8 mouse cellular contexts compared by ENCODE assay signal in genomic region chr10:114801457-114802160, GRCm38 (mm10). TPM values are rescaled to one million over a fixed set of nuclear protein-coding genes. Genes with fewer than 3 reads are reported as not detected.
DNase-seq lines count a peak whose midpoint lies in the region; ATAC-seq and TF ChIP-seq lines count a peak whose summit lies in the region.
"Had no signal": no experiment of that assay in that cellular context is flagged by ENCODE, and none has a peak within 500 bp of the region (broad histone marks: within the 10 kb centered on the region; RNA-seq: fewer than 3 reads in every experiment).

No protein-coding gene starts in this region.

- H3K27me3 ChIP-seq in E14TG2a.4 (ENCODE audit: insufficient read depth, low read length): peaks cover 61% of the 10 kb centered on the region
- H3K27me3 ChIP-seq in embryonic facial prominence, embryonic 11.5 days (ENCODE audit: control insufficient read depth, insufficient read depth, low read length): peaks cover 31% of the 10 kb centered on the region
- H3K27me3 ChIP-seq in heart, adult 2 months (ENCODE audit: control insufficient read depth, insufficient read depth, low read length): peaks cover 8% of the 10 kb centered on the region
- peaks cover 43% of the 10 kb centered on the region for H3K27me3 ChIP-seq in midbrain, embryonic 13.5 days

- H3K9ac ChIP-seq in ES-E14 (ENCODE audit: insufficient read depth, low read depth, low read length, poor library complexity, severe bottlenecking): no peak overlapping the region
- H3K9ac ChIP-seq in embryonic facial prominence, embryonic 11.5 days (replicated peaks; ENCODE audit: low read length): peak overlapping the region; percentile 58
- no peak overlapping the region for H3K9ac ChIP-seq in heart, adult 2 months (ENCODE audit: low read depth, low read length)
- H3K9ac ChIP-seq in midbrain, embryonic 13.5 days (replicated peaks): peak overlapping the region; percentile 76

- H3K4me3 ChIP-seq in E14TG2a.4 (replicated peaks; ENCODE audit: low read length) (peak overlapping the region; percentile 74), ES-E14 (ENCODE audit: insufficient read depth in 1 of 2, low read depth in 1 of 2, low read length in 2 of 2, poor library complexity in 1 of 2, severe bottlenecking in 1 of 2) (peak overlapping the region; percentile 35 to 38)
- H3K4me3 ChIP-seq in embryonic facial prominence, embryonic 11.5 days (ENCODE audit: low read depth, low read length): peak overlapping the region; percentile 60
- H3K4me3 ChIP-seq in heart, adult 2 months: peak overlapping the region; percentile 26
- H3K4me3 ChIP-seq in midbrain, embryonic 13.5 days (replicated peaks): peak overlapping the region; percentile 75

- H3K27ac ChIP-seq in ES-E14 (ENCODE audit: insufficient read depth, low read depth, low read length, poor library complexity, severe bottlenecking): no peak overlapping the region
- no peak overlapping the region for H3K27ac ChIP-seq in embryonic facial prominence, embryonic 11.5 days (replicated peaks; ENCODE audit: low read depth, low read length)
- H3K27ac ChIP-seq in heart, adult 2 months: no peak overlapping the region
- H3K27ac ChIP-seq in midbrain, embryonic 13.5 days: peak overlapping the region; percentile 70

- H3K36me3 ChIP-seq in E14TG2a.4 (ENCODE audit: insufficient read depth, low read length): no peaks in the 10 kb centered on the region
- no peaks in the 10 kb centered on the region for H3K36me3 ChIP-seq in ES-E14 (ENCODE audit: control insufficient read depth, insufficient read depth, low read length, poor library complexity, severe bottlenecking)
- no peaks in the 10 kb centered on the region for H3K36me3 ChIP-seq in embryonic facial prominence, embryonic 11.5 days (replicated peaks; ENCODE audit: control insufficient read depth, insufficient read depth, low read depth, low read length)
- H3K36me3 ChIP-seq in heart, adult 2 months (ENCODE audit: control insufficient read depth, insufficient read depth, low read length): no peaks in the 10 kb centered on the region
- no peaks in the 10 kb centered on the region for H3K36me3 ChIP-seq in midbrain, embryonic 13.5 days

- H3K4me2 ChIP-seq in embryonic facial prominence, embryonic 11.5 days (ENCODE audit: low read depth, low read length): peak overlapping the region; percentile 98
- peak overlapping the region; percentile 87 for H3K4me2 ChIP-seq in midbrain, embryonic 13.5 days (replicated peaks)

- in situ Hi-C loops in ES-E14 (cut with MboI; ENCODE audit: low sequenced_read_pairs in 2 of 2, unreplicated experiment in 2 of 2): no loop called here

- no peak for TF ChIP-seq EP300 in heart, adult 2 months (IDR thresholded peaks at IDR 0.05; ENCODE audit: insufficient read depth, low read depth, low read length)

- under 1% methylated on average over 64 of the region's 66 CpGs for WGBS in embryonic facial prominence, embryonic 11.5 days
- under 1% methylated on average over 66 of the region's 66 CpGs for WGBS in heart, adult 2 months
- under 1% methylated on average over 65 of the region's 66 CpGs for WGBS in midbrain, embryonic 13.5 days

- no peak for TF ChIP-seq POLR2A in heart, adult 2 months (IDR thresholded peaks at IDR 0.05; ENCODE audit: insufficient read depth, low read depth, low read length)

- DNase-seq in ES-E14 (ENCODE audit: low read depth, low spot score): no peak
- DNase-seq in embryonic facial prominence, embryonic 11.5 days (ENCODE audit: low spot score): peak; percentile 63
- peak; percentile 14 to 46 for DNase-seq in heart, adult 2 months
- DNase-seq in layer of hippocampus, postnatal 14 days (ENCODE audit: low spot score in 2 of 2): peak; percentile 20 to 37
- no peak for DNase-seq in spleen, adult 12 weeks (ENCODE audit: low spot score)

- no peaks in the 10 kb centered on the region for H3K79me2 ChIP-seq in heart, adult 2 months (replicated peaks; ENCODE audit: control insufficient read depth, insufficient read depth, low read length)

- ATAC-seq in embryonic facial prominence, embryonic 11.5 days (replicated peaks; ENCODE audit: insufficient number of reproducible peaks, low FRiP score, low TSS enrichment, low read depth): peak; percentile 84
- ATAC-seq in midbrain, embryonic 13.5 days: peak; percentile 90

- H3K9me3 ChIP-seq in E14TG2a.4 (ENCODE audit: low read length) (no peaks in the 10 kb centered on the region), ES-E14 (ENCODE audit: control insufficient read depth, insufficient read depth, low read depth, low read length) (no peaks in the 10 kb centered on the region)
- H3K9me3 ChIP-seq in embryonic facial prominence, embryonic 11.5 days (replicated peaks; ENCODE audit: control insufficient read depth, low read length): no peaks in the 10 kb centered on the region
- H3K9me3 ChIP-seq in midbrain, embryonic 13.5 days: no peaks in the 10 kb centered on the region

- intact Hi-C loops in heart, adult 2 months (cut with DNase I): no loop called here

- TF ChIP-seq CTCF in E14TG2a.4 (conservative IDR thresholded peaks at IDR 0.05; ENCODE audit: low read length): no peak
- no peak for TF ChIP-seq CTCF in heart, adult 2 months (IDR thresholded peaks at IDR 0.05)

- H3K4me1 ChIP-seq in E14TG2a.4 (replicated peaks; ENCODE audit: low read depth, low read length) (peaks cover 20% of the 10 kb centered on the region), ES-E14 (ENCODE audit: control insufficient read depth in 2 of 2, insufficient read depth in 2 of 2, low read length in 2 of 2, poor library complexity in 1 of 2) (peaks cover 0 to 3% of the 10 kb centered on the region in 2 experiments; a peak in 1 of 4 replicates)
- no peaks in the 10 kb centered on the region; the same call in 1 of the 2 replicates for H3K4me1 ChIP-seq in embryonic facial prominence, embryonic 11.5 days (ENCODE audit: control insufficient read depth, insufficient read depth, low read length)
- H3K4me1 ChIP-seq in heart, adult 2 months (ENCODE audit: control insufficient read depth, insufficient read depth, low read length): no peaks in the 10 kb centered on the region
- peaks cover 18% of the 10 kb centered on the region for H3K4me1 ChIP-seq in midbrain, embryonic 13.5 days (replicated peaks)

TF ChIP-seq in ES-E14, 5 proteins besides CTCF, POLR2A, EP300 and RAD21:
- no peak for TF ChIP-seq HCFC1 (IDR thresholded peaks at IDR 0.05; ENCODE audit: borderline replicate concordance, insufficient read depth, low read length)
- TF ChIP-seq CHD2 (IDR thresholded peaks at IDR 0.05; ENCODE audit: low read depth, low read length): no peak
- TF ChIP-seq ZC3H11A (IDR thresholded peaks at IDR 0.05; ENCODE audit: borderline replicate concordance, low read depth, low read length): no peak
- TF ChIP-seq MAFK (IDR thresholded peaks at IDR 0.05; ENCODE audit: insufficient read depth, low read depth, low read length): no peak
- no peak for TF ChIP-seq ZNF384 (IDR thresholded peaks at IDR 0.05; ENCODE audit: low read depth, low read length)
TF ChIP-seq in ES-E14: peak in this region for 0.

RNA-seq across cellular contexts. Expression of gene Trhde, which starts 0.5 kb away (rescaled TPM):
- total RNA-seq in ES-E14 (2012; rRNA removed): not detected in 2 replicates
- polyA plus RNA-seq in embryonic facial prominence, embryonic 11.5 days (2014; fragmentation: Nextera tagmentation; extraction: Ambion mirVana): 1.5 and 1.8 TPM in 2 replicates
- under 1 TPM; 0.18 to 0.27 TPM for total RNA-seq in heart, adult 2 months (2021)
- 0.38 and 0.39 TPM in 2 replicates for polyA plus RNA-seq in heart, adult 2 months (2012; rRNA removed)
- 10 to 100 TPM; 40.0 to 45.5 TPM for total RNA-seq in layer of hippocampus, postnatal 14 days (2021)
- polyA plus RNA-seq in midbrain, embryonic 13.5 days (2015; fragmentation: Nextera tagmentation; extraction: Ambion mirVana): 3.8 and 4.1 TPM in 2 replicates
- total RNA-seq: common myeloid progenitor, adult 5-6 weeks had no signal

Comparison
In these comparisons a context has a peak if more than half of its experiments do, and no peak if none do; other contexts are left out.
1. DNase-seq: peak in embryonic facial prominence, embryonic 11.5 days (single experiment), heart, adult 2 months (2 of 2) and layer of hippocampus, postnatal 14 days (2 of 2); none in ES-E14 (single experiment) and spleen, adult 12 weeks (single experiment).
2. H3K9ac ChIP-seq: peak in embryonic facial prominence, embryonic 11.5 days (single experiment) and midbrain, embryonic 13.5 days (single experiment); none in ES-E14 (single experiment) and heart, adult 2 months (single experiment).
3. RNA of gene Trhde, which starts 0.5 kb away (total RNA-seq): 40.0 to 45.5 TPM in layer of hippocampus, postnatal 14 days; 0.18 to 0.27 TPM in heart, adult 2 months and not detected in ES-E14; every median in the first group is over 10 times any median in the second.
4. Peak in every context shown above with its lines, with median percentiles within 50 percentile points of each other: H3K4me3 ChIP-seq.